In genomic region chr9:45402957-45403356, GRCm38 (mm10) we compare ENCODE assay signal across 30 mouse cellular contexts. TPM values are rescaled to one million over a fixed set of nuclear protein-coding genes. Genes with fewer than 3 reads are reported as not detected.
A peak's percentile ranks its signal among the peaks of the same experiment; 100 is the strongest.
DNase-seq lines count a peak whose midpoint lies in the region; ATAC-seq lines count a peak whose summit lies in the region.
"Had no signal": no experiment of that assay in that cellular context is flagged by ENCODE, and none has a peak within 500 bp of the region (broad histone marks: within the 10 kb centered on the region; RNA-seq: fewer than 3 reads in every experiment).

No protein-coding gene starts in this region.

- H3K4me2 ChIP-seq in kidney, embryonic 14.5 days (replicated peaks; ENCODE audit: low read depth, low read length): no peak overlapping the region
- H3K4me2 ChIP-seq: heart, embryonic 11.5 days; hindbrain, embryonic 14.5 days; limb, embryonic 15.5 days; liver, embryonic 13.5 days; midbrain, embryonic 15.5 days; neural tube, embryonic 12.5 days had no signal

- no peak overlapping the region for H3K27ac ChIP-seq in kidney, embryonic 14.5 days (ENCODE audit: low read depth, low read length)
- H3K27ac ChIP-seq: hindbrain, embryonic 14.5 days; limb, embryonic 10.5 days; limb, embryonic 15.5 days; liver, embryonic 13.5 days; midbrain, embryonic 10.5 days; midbrain, embryonic 15.5 days; neural tube, embryonic 12.5 days had no signal

- 41% methylated on average over 2 of the region's 2 CpGs for WGBS in kidney, embryonic 14.5 days

- H3K9me3 ChIP-seq in kidney, embryonic 14.5 days (ENCODE audit: control insufficient read depth, low read length): no peaks in the 10 kb centered on the region
- H3K9me3 ChIP-seq: limb, embryonic 10.5 days; limb, embryonic 15.5 days; liver, embryonic 13.5 days; midbrain, embryonic 10.5 days; midbrain, embryonic 15.5 days; neural tube, embryonic 12.5 days had no signal

- H3K4me3 ChIP-seq in kidney, embryonic 14.5 days (ENCODE audit: low read length): no peak overlapping the region
- H3K4me3 ChIP-seq: limb, embryonic 10.5 days; limb, embryonic 15.5 days; liver, embryonic 13.5 days; midbrain, embryonic 10.5 days; midbrain, embryonic 15.5 days; myocyte; neural tube, embryonic 12.5 days had no signal

- H3K27me3 ChIP-seq in kidney, embryonic 14.5 days (ENCODE audit: control insufficient read depth, insufficient read depth, low read length): no peaks in the 10 kb centered on the region
- H3K27me3 ChIP-seq: midbrain, embryonic 15.5 days; neural tube, embryonic 12.5 days had no signal

- intact Hi-C loops in heart, postnatal 10 days (cut with DNase I): no loop called here

- no peak overlapping the region for H3K9ac ChIP-seq in kidney, embryonic 14.5 days (ENCODE audit: low read depth, low read length)
- H3K9ac ChIP-seq: hindbrain, embryonic 14.5 days; limb, embryonic 15.5 days; liver, embryonic 13.5 days; midbrain, embryonic 15.5 days; neural tube, embryonic 12.5 days had no signal

- peak; percentile 85 for DNase-seq in kidney, adult 11 months
- DNase-seq in kidney, adult 8-10 months: peak; percentile 60 to 82
- peak; percentile 65 for DNase-seq in kidney, postnatal 10 days
- DNase-seq in cerebellum, adult 18-20 months: no peak
- no peak for DNase-seq in lung, postnatal 25 days (ENCODE audit: low spot score)
- no peak for DNase-seq in heart, postnatal 10 days
- DNase-seq: adrenal gland, postnatal 25 days; cerebellum, adult 11-12 months; cerebellum, postnatal 10 days; gastrocnemius, postnatal 25 days; heart, adult 11 months; liver, embryonic 13.5 days; lung, adult 18-20 months; lung, postnatal 10 days; right cerebral cortex, adult 18-20 months; spleen, adult 18-20 months; thymus, postnatal 14 days had no signal

- ATAC-seq in kidney, embryonic 14.5 days (ENCODE audit: low FRiP score, low TSS enrichment): no peak
- ATAC-seq: forebrain, embryonic 14.5 days; midbrain, embryonic 15.5 days had no signal

- H3K36me3 ChIP-seq in kidney, embryonic 14.5 days (ENCODE audit: control insufficient read depth, insufficient read depth, low read length): no peaks in the 10 kb centered on the region
- H3K36me3 ChIP-seq: limb, embryonic 10.5 days; limb, embryonic 15.5 days; liver, embryonic 13.5 days; midbrain, embryonic 10.5 days; midbrain, embryonic 15.5 days; neural tube, embryonic 12.5 days had no signal

- no peaks in the 10 kb centered on the region for H3K4me1 ChIP-seq in kidney, embryonic 14.5 days (ENCODE audit: control insufficient read depth, insufficient read depth, low read length)
- H3K4me1 ChIP-seq: liver, embryonic 13.5 days had no signal

RNA-seq across cellular contexts. Expression of gene Fxyd2, which starts 3.5 kb away (rescaled TPM):
- polyA plus RNA-seq in kidney, embryonic 14.5 days (2014; fragmentation: Nextera tagmentation; extraction: Ambion mirVana): 137 and 153 TPM in 2 replicates
- total RNA-seq in heart, postnatal 10 days (2021): under 1 TPM; 0.60 to 0.92 TPM
- total RNA-seq: hematopoietic stem cell, adult 5-6 weeks had no signal

RNA-seq across cellular contexts. Expression of gene Dscaml1, which starts 23.5 kb away (rescaled TPM):
- polyA plus RNA-seq in kidney, embryonic 14.5 days (2014; fragmentation: Nextera tagmentation; extraction: Ambion mirVana): 0.14 and 0.23 TPM in 2 replicates
- not detected for total RNA-seq in heart, postnatal 10 days (2021)
- total RNA-seq: common myeloid progenitor, adult 5-6 weeks; gastrocnemius, adult 18-20 months; gastrocnemius, postnatal 25 days; hematopoietic stem cell, adult 5-6 weeks had no signal
- polyA plus RNA-seq: liver, embryonic 13.5 days; myocyte had no signal

RNA-seq across cellular contexts. Expression of gene Fxyd6, which starts 33.0 kb away (rescaled TPM):
- 139 and 156 TPM in 2 replicates for polyA plus RNA-seq in kidney, embryonic 14.5 days (2014; fragmentation: Nextera tagmentation; extraction: Ambion mirVana)
- 10 to 100 TPM; 25.5 to 31.0 TPM for total RNA-seq in heart, postnatal 10 days (2021)
- total RNA-seq: common myeloid progenitor, adult 5-6 weeks; hematopoietic stem cell, adult 5-6 weeks had no signal

Comparison
In these comparisons a context has a peak if more than half of its experiments do, and no peak if none do; other contexts are left out.
1. DNase-seq: peak in kidney, adult 11 months (single experiment), kidney, adult 8-10 months (2 of 2) and kidney, postnatal 10 days (single experiment); none in cerebellum, adult 18-20 months (0 of 2), lung, postnatal 25 days (single experiment) and heart, postnatal 10 days (0 of 2).